Mouse (Mus musculus) right cerebral cortex, adult 2 months (tissue): ENCODE data around the gene Blvrb.

Experiments
- DNase-seq, 2 experiments: peaks; one replicate each; pipeline ENCODE4 v3.0.0; 2021 to 2022; ENCODE audit warnings: low spot score in 2 of 2

The Blvrb gene

DNA sequence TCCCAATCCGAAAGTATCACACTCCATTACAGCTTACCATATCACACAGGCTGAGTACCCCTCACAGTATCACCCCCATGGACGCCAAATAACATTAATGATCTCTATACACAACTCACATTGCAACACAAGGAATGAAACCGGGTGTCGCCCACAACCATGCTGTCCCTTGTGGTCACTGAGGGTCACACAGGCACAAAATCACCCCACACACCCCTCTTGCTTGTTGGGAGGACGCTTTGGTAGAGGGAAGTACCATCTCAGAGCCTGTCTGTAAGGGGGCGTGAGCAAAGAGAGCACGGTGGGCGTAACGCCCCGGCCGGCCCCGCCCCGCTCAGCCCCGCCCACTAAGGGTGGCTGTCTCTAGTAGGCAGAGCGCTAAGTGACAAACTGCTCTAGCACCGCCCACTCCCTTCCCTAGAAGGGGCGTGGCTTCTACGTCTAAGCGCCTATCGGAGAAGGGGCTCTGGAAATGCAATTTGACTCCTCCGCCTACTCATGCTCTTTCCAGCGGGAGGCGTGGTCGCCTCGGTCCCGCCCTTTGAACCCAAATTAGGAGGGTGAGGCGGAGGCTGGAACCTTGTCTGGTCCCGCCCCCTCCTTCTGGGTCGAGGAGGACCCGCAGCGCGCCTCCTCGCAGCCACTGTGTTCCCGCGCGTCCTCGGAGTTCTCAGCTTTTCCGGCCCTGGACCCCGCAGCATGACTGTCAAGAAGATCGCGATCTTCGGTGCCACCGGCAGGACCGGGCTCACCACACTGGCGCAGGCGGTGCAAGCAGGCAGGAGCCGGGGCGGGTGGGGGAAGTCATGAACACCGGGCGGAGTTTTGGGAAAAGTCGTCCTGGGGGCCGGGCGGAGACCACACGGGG lies at the start of gene Blvrb, which contains the start of gene Sptbn4:
TSS of gene Blvrb (plus strand) at position 560 of the 868 bp plus-strand sequence.
TSS of gene Sptbn4 (minus strand) at position 268 of the 868 bp plus-strand sequence.
- peak; percentile 95 to 97 for DNase-seq

DNA sequence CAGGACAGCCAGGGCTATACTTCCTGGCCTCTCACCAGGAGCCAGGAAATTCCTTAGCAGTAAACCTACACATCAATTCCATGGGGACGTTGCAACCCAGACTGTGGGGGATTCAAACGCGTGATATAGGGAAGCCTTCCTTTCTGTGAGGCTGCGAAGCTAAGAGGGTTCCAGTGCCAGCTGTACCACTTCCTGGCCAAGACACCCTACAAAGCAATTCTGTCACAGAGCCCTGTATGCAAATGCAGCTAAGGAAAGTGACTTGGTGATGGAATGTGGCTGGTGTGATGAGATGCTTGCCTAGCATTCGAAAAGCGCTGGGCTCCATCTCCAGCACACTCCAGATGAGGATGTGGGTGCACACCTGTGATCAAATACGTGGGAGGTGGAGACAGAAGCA lies 47.2 kb upstream of the Blvrb start:
- DNase-seq: no peak

DNA sequence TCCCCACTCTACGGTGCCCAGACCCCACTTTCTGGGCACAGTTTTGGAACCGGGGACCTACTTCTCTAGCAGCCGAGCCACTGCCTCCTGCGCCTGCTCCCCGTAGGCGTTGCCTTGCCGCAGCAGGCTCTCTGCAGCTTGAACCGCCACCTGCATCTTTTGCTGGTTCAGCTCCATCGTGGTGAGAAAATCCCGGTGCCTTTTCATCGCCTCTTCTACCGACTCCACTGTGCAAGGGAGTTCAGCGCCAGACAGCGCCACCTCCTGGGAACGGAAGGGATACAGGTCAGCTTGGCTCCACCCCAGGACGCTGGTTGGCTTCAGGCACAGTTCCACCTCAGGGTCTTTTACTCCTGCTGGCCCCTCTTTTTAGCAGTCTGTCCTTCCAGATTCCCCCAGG lies 45.1 kb upstream of the Blvrb start:
- DNase-seq: peak; percentile 81

DNA sequence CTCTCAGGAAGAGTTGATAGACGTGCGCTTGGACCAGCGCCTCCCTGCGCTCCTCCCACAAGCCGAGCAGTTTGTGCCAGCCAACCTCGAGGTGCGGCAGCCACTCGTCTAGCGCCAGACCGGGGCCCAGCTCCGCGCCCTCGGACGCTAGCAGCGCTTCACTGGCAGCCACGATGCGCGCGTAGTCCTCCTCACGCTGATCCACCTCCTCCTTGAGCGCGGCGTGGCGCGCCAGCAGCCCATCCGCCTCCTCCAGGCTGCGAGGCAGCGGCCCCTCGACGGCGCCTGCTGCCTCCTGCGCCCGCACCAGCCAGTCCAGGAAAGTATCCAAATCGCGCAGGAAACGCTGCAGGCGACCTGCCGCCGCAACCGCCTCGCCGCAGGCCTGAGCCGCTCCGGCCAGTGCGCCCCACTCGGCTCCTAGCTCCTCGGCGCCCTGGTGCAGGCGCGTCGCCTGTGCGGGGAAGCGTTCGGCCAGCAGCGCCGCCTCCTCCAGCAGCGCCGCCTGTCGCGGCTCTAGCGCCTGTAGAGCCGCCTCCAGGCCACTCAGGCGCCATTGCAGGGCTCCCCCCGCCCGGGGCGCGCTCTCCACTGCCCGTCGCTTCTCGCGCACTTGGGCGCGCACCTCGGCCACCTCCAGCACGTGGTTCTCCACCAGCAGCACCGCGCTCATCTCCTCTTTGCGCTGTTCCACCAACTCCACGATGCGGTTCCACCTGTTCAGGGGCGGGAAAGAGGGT lies 43.4 kb upstream of the Blvrb start:
- no peak for DNase-seq

DNA sequence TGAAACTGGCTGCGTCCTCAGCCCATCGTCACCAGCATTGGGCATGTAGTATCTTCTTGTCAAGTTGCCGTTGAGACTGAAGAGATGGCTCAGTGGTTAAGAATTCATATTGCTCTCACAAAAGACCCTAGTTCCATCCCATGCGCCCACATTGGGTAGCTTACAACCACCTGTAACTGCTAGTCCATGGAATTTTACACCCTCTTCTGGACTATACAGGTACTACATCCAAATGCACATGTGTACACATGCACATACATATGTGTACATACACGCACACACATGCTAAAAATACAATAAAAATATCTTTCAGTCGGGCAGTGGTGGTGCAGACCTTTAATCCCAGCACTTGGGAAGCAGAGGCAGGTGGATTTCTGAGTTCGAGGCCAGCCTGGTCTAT lies 41.3 kb upstream of the Blvrb start:
- no peak for DNase-seq

DNA sequence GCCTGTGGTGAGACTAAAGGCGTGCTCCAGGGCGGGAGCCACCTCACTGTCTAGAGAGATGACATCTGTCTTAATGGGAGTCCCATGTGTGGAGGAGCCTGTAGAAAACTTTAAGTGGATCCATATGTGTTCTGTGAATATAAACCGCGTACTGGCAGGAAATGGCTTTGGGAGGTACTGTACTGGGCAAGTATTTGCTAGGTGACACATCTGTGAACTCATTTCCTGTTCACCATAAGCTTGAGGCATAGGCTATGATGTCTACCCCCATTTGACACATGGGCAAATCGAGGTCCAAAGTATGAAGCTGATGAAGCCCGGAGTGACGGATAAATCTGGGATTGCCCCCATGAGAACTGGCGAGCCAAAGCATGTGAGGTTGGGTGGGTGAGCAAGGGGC lies 40.0 kb upstream of the Blvrb start:
- no peak for DNase-seq

DNA sequence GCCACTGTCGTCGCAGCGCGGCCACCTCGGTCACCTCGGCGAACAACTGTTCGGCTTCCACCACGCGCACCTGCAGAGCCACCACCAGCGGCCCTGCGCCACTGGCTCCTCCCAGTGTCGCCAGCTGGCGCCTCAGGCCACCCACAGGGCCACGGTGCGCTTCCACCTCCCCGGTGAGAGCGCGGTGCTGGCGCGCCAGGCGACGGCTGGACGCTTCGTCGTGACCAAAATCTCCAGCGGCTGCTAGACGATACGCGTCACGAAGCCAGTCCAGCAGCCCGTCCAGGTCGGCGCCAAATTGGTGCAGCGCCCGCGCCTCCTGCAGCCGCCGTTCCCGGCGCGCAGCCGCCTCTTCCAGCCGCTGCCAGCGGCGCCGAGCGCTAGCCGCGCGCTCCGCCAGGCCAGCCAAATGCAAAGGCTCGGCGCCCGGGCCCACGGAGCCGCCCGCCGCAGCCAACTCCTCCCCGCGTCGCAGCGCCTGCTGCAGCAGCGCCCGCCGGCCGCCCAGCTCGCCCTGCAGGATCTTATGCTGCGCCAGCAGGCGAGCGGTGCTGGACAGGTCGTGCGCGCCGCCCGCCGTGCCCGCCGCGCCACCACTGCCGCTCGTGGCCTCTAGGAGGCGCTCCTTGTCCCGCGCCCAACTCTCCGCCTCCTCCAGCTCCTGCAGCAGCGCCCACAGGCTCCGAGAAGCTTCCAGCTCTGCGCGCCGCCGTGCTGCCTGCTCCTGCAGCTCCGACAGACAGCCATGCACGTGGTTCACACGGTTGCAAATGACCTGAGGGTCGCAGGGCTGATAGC lies 39.2 kb upstream of the Blvrb start:
- no peak for DNase-seq

DNA sequence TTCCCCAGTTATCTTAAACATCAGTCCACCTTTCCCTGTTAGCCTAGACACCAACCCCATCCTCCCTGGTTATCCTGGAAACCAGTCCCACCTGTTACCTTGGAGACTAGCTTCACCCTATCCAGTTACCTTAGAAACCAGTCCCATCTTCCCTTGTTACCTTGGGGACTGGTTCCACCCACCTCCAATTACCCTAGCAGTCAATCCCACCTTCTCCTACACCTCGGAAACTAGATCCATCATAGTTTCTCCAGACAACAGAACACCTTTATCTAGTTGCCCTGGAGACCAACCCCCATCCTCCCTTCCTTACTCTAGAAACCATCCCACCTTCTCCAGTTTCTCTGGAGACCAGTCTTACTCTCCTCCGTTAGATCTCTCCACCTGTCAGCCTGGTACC lies 30.6 kb upstream of the Blvrb start:
- peak in 1 of 2 experiments; percentile 32 for DNase-seq

DNA sequence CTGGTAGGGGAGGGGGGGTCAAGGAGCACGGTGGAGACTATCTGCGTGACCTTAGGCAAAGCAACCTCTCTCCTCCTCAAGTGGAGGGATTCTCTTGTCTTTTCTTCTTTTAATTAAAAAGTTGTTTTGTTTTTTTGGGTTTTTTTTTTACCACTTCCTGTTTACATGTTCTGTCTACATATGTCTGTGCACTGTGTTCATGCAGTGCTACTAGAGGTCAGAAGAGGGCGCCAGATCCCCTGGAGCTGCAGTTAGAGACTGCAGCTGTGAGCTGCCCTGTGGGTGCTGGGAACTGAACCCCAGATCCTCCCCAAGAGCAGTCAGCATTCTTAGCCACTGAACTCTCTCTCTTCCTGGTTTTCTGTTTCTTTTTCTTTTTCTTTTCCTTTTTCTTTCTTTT lies 28.7 kb upstream of the Blvrb start:
- no peak for DNase-seq

DNA sequence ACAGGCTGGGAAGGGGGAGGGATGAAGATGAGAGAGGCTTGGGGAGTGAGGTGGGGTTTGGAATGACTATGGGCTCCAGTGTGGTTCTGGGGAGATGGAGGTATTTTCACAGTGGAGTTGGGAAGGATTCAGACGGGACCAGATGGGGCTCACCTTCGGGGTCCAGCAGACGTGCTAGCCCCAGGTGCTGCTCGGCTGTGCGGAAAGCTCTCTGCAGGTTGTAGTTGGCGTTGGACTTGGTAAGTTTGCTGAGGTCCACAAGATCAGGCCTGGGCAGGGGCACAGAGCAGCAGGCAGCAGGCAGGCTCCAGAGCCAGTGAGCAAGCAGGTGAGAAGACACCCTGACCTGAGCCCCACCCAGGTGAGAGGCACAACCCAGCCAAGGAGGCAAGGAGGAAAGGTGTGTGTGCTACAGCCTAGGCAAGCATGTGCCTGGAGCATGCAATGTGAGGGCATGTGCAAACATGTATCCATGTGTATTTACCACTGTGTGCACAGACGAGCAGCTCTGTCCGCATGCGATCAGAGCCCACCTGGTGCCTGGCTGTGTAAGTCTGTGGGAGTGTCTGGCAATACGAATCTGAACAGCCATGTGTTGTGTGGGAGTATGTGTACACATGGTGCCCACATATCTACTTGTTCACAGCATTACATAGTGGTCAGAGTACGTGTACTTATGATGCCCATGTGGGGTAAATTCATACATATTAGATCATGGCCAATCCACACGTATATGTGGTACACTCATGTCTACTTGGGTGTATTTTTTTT lies 24.0 kb upstream of the Blvrb start:
- peak in 1 of 2 experiments; percentile 28 for DNase-seq

DNA sequence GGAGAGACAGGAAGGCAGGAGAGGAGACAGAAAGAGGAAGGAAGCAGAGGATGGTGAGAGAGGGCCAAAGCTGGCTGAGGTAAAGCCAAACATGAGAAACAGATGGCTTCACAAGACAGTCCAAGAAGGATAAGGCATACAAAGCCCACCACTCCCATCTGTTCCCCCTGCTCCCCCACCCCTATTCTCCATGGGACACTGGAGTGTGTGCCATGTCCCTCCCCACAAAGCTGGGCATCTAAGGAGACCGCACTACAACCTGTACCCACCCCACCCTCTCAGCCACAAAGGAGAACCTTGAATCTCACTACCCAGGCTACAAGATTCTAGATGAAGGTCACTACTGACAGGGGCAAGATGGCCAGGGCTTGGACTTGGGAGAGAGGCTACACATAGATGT lies 20.4 kb upstream of the Blvrb start:
- no peak for DNase-seq

DNA sequence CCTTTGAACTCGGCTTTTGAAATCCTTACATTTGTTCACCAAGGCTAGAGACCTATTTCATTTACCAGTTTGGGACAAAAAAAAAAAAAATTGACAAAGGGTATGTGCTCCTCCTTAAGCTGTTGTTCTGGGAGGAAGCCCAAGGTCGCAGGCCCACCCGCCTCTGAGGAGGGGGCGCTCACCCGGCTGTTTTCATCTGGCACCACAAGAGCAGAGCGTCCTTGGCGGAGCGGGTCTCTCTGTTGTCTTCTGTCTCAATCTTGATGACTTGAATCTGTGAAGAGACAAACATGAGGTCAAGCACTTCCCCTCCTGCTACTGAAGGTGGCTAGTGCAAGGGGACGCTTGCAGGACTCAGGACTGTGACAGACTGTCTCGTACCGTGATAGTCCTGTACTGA lies 19.8 kb upstream of the Blvrb start:
- DNase-seq: no peak

DNA sequence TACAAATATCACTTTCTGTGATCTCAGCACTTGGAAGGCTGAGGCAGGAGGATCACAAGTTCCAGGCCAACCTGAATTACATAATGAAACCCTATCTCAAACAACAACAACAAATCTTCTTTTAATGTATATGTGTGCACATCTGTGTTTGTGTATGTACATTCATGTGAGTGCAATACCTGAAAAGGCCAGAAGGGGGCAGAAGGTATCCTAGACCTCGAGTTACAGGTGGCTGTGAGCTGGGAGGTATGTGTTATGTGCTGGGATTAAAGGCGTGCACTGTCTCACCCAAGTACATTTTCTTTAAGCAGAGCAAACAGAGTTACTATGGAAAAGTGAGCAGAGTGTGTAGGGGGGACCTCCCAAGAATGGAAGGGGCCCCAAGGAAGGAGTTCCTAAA lies 18.6 kb upstream of the Blvrb start:
- no peak for DNase-seq

DNA sequence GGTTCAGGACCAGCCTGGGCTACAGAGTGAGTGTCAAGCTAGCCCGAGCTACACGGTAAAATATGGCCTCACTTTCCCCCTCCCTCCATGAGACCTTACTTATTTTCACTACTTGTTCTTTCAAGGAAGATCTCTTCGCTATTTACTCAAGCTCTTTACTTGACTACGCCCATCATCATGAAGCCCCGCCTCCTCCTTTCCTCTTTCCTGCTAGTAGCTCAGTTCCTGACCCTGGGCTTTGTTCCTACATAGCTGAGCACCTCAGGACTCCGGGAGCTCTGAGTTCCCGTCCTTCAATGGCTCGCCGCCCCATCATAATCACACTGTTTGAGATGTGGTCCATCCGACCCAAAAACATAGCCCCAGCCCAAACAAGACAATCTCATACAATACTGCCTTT lies 14.4 kb upstream of the Blvrb start:
- no peak for DNase-seq

DNA sequence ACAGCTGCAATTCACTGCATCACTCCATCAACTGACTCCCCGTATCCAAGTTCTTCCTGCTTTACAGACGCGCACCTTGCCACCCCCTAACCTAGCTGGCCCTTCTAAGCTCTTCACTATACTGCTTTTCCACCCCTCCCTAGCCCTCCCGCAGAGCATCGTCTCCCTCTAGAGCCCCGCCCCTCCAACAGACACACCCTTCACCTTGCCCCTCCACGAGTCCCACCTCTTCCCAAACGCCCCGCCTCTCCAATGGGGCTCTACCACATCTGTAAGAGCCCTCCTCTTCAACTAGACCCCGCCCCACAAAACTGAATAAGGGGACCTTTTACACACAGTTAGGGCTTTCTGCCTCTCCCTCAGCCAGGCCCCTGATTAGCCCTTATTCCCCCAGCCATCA lies 14.0 kb upstream of the Blvrb start:
- DNase-seq: no peak

DNA sequence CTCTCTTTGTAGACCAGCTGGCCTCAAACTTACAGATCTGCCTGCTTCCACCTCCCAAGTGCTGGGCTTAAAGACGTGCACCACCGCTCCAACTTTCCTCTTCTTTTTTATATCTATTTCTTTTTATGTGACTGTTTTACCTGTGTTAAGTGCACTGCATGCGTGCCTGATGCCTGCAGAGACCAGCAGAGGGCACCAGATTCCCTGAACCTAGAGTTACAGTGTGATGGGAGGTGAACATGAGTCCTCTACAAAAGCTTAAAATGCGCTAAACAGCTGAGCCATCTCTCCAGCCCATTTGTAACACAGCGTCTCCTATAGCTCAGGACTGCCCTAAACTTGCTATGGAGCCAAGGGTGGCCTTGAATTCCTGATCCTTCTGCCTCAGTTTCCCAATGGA lies 10.2 kb upstream of the Blvrb start:
- no peak for DNase-seq

DNA sequence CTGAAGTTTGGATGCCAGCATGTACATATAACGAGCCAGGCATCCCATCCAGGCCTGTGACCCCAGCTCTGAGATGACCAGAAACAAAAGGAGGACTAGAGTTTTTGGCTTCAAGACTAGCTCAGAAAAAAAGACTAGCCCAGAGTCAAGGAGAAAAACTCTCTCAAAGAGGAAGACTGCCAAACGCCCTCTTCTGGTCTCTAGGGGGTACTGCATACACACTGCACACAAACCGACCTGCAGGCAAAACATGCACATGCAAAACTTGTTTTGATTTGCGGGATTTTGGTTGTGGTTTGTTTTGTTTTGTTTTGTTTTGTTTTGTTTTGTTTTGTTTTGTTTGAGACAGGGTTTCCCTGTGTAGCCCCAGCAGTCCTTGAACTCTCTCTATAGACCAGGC lies 7.8 kb upstream of the Blvrb start:
- DNase-seq: no peak

DNA sequence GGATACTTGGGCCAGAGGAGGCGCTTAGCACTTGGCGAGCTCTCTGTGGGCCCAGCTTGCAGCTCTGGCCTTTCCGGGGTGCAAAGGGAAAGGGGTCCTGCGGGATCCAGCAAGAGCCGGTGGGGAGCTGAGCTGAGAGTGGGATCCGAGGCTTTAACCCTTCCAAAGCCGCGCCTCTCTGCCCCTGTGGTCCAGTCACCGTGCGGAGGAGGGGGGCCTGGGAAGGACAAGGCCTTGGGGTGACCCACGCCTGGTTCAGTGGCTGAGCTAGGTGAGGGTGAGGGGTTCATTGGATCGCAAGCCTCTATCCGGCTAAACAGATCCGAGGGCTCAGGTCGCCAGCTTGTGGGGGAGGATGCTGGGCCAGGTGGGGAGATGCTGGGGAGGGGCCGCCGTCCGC lies 1.7 kb upstream of the Blvrb start:
- DNase-seq: peak in 1 of 2 experiments; percentile 18

DNA sequence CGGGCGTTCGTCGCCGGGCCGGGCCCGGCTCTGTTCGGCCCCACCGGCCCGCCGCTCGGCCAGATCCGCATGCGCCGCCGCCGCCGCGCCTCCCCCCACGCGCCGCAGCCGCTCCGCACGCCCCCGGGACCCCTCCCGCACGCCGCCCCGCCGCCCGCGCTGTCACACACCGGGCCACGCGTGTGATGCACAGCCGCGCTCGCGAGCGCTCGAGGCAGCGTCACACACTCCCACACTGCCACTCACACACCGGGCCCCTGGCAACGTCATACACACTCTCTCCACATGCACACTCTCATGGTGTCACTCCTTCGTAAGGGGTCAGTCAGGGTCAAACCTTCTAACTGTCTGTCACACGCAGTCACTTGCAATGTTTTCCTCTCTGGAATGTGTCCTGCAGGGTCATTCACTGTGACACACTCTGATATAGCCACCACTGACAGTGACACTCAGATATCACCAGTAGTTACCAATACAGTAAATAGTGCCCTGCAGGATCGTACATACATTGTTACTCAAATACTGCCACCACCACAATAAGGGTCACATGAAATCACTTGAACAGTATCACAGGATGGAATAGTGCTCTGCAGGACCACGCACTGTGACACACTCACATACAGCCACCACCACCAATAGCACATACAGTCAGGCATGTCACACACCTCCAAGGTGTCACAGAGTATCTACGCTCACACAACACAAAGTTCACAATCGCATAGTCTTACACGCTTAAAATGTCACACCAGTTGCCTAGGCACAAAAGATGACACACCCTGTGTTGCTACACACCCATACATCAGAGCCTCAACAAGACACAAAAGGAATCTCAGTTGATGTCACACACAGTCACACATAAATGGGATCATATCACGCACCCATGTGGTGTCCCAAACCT lies 1.0 kb upstream of the Blvrb start:
- DNase-seq: peak; percentile 76 to 77

DNA sequence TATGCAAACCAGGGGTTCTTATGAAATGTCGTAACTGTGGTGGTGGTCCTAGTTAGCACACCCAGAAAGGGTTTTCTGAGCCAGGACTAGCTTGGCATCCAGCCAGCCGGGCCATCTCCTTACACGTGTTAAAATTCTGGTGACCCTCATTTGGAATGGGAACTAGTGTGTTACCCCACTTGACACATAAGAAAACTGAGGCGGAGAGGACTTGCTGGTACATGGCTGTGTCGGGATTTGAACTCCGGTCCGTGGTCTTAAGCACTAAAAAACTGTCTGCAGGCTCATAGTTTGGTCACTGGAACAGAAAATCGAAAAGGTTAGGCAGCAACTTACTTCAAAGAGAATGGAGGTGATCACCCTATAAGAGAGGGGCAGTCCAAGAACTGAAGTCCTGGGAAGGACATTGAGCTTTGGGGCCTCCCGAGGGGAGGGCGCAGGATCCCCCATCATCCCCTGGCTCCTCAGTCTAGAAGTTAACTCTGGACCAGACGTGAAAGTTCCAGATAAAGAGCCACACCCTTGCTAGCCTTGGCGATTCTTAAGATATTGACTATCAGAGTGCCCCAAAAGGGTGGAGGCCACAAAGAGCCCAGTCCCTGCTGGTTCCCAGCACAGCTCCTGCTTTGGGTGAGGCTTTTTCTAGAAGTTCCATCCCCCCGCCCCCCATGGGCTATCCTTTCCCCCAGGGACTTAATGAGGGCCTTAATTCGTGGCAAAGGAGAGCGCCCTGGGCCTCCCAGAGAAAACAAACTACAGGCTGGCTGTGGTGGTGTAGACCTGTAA lies 836 bp downstream of the Blvrb start:
- DNase-seq: peak in 1 of 2 experiments; percentile 20
